Mouse (Mus musculus): ENCODE data around the gene Phf21a.

Phf21a gene

GRCm38 (mm10) chr2:92092817-92093216 lies at the start of gene Phf21a:
Gene Phf21a (plus strand): TSS chr2:92093117.
- DNase-seq (ENCODE audit: low spot score in 2 of 2): no peak

DNA sequence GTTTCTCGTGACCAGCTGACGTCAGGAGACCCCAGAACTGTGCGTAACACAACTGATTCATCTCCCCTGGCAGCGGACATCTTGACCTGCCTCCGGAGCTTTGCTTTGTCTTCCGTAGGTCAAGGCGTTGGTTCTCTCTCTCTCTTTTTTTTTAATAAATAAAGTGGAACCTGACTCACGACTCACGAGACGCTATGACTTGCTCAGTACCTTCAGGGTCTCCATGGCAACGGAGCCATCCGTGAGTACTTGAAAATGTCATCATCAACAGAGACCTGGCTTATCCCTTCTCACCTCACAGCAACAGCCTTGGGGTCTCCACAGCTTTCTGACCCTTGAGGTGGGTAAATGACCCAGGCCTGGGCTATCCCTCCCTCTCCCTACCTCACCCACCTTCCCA lies 49.6 kb upstream of the Phf21a start:
- DNase-seq (ENCODE audit: low spot score in 2 of 2): no peak

DNA sequence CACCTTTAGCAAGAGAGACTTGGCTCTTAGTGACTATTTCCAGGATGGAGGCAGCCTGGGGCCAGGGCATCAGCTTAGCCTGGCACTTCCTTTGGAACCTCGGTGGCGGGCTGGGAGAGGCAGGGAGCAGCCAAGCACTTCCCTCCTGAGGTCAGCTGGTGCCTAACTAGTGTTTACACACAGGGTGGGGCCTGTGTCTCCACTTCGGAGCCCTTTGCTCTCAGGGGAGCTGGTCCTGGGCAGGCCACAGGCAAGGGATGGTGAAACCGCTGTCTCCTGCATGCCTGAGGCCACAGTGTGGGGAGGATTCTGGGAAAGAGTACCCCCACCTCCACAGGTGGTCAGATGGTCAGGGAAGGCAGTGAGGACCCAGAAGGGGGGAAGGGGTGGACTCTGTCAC lies 45.3 kb upstream of the Phf21a start:
- DNase-seq (ENCODE audit: low spot score in 2 of 2): no peak

DNA sequence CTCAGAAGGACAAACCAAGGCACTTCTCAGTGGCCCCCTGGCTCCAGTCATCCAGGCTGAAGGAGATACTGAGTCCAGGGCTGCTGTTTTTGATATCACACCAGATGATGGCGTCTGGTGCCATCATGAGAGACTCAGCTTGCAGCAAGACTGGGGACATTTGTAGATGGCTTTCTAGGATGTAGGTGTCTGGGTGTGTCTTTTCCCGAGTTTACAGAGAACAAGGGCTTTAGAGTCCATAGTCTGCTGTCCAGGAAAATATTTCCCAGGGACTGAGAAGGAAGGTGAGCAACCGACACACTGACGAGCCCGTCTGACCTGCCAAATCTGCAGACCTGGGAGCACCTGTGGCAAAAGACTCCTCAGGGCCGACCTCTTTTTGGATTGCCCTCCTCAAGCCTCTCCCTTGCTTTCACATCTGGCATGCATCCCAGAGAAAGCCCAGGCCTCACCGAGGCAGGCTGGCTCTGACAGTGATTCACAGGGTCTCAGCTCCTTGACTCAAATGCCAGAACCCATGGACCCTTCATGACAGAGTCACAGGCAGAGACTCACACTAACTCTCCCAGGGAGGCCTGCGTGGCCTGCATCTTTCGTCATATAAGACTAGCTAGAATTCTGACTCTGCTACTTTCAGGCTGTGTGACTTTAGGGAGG lies 44.8 kb upstream of the Phf21a start:
- no peak for DNase-seq (ENCODE audit: low spot score in 2 of 2)

DNA sequence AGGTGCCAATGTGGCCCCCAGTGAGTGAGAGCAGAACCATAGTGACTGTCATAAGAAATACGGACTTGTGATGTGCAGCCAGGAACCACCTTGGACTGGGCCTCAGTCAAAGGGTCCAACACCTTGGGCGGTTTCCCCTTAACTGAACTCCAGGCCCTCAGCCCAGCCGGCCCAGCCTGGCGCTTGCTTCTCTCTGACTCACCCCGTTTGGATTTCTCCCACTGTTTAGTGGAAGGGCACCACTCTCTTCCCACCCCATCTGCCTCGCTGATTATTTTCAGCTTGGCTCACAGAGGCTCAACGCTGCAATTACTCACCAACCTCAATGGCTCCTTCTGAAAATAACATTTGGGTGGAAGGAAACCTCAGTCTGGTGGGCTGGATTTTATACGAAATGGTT lies 40.7 kb upstream of the Phf21a start:
- peak; percentile 32 to 39 for DNase-seq (ENCODE audit: low spot score in 2 of 2)

DNA sequence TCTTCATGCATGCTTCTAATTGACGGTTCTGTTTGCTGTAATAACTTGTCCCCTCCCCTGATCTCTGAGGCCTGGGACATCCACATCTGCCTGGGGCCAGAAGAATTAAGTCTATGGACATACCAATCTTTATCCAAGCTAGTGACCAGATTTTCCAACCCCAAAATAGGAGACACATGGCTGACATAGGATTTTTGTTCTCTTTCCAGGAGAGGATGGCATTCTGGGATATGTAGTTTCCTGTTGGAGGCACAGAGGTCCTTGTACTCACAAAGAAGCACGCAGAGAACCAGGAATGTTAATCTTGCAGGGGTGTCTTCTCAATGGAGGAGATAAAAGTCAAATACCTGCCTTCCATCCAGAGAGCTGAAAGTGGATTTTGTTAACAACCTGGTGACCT lies 40.2 kb upstream of the Phf21a start:
- DNase-seq (ENCODE audit: low spot score in 2 of 2): no peak

GRCm38 (mm10) chr2:92055101-92055813 lies 37.7 kb upstream of the Phf21a start:
- peak; percentile 86 to 92 for DNase-seq (ENCODE audit: low spot score in 2 of 2)

GRCm38 (mm10) chr2:92055831-92056236 lies 37.1 kb upstream of the Phf21a start:
- DNase-seq (ENCODE audit: low spot score in 2 of 2): peak; percentile 48 to 55

- DNase-seq (ENCODE audit: low spot score in 2 of 2): no peak
Observed at GRCm38 (mm10) chr2:92056760-92057159, 36.2 kb upstream of the Phf21a start.

DNA sequence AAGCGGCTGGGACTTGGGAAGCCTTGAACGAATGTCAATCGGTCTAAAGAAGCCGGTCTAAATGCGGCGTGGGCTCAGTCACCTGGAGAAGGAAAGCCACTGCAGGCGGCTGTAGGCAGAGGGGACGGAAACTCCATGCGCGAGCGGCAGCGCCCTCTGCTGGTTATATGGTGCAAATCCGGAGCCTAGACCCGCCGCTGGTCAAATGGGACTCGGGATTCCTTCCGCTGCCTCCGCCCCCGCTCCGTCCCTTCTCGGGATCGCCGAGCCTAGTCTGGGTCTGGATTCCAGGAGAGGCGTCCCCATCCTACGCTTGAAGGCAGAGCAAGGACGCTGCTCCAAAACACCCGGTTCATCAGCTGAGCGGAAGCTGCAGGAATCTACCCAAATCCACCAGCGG lies 34.4 kb upstream of the Phf21a start:
- DNase-seq (ENCODE audit: low spot score in 2 of 2): peak; percentile 84 to 92

GRCm38 (mm10) chr2:92058936-92059335 lies 34.0 kb upstream of the Phf21a start:
- no peak for DNase-seq (ENCODE audit: low spot score in 2 of 2)

DNA sequence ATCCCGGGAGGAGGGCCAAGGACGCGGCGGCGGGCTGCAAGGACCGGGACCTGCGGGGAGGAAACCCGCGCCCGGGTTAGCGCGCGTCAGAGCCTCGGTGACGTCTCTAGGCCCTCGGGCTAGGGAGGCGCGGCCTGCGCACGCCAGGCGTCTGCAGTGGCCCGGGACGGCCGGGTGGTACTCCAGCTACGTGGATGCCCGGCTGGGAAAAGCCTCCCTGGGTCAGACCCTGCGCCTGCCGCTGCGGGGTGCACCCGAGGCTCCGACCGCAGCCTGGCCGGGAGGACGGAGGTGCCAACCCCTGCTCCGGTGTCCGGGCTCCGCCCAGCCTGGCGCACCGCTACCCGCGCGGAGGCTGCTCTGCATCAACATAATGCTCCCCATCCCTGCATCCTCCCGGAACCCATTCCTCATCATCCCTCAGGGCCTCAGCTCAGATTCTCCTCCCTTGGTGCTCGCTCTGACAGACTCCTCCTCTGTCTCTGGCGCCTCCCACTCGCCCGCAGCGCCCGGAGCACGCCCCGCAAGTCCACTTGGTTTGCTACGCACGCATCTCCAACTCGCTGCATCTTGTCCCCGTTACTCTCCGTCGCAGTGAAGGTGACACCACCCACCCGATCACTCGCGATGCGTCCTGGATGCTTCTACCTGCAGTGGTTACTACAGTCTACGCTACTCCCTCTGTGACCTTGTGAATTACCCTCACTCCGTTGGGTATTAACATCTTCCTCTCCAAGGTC lies 33.3 kb upstream of the Phf21a start:
- DNase-seq (ENCODE audit: low spot score in 2 of 2): peak; percentile 18 to 39

DNA sequence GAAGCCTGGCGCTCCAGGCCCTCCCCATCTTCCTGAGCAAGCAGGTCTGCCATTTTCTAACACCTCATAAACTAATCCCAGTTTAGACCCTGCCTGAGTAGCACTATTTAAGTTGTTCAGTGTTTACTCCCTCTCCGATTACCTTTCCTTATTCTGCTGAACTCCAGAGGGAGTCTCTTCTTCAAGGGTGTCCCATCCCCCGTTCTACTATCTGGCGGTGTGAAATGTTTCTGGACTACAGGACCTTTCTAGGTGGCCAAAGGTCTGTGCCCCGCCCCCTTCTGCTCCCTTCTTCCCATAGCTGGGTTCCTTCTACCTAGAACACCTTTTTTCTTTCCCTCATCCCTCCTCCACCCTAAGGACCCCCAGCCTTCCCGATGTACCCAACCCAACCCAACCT lies 32.6 kb upstream of the Phf21a start:
- no peak for DNase-seq (ENCODE audit: low spot score in 2 of 2)

DNA sequence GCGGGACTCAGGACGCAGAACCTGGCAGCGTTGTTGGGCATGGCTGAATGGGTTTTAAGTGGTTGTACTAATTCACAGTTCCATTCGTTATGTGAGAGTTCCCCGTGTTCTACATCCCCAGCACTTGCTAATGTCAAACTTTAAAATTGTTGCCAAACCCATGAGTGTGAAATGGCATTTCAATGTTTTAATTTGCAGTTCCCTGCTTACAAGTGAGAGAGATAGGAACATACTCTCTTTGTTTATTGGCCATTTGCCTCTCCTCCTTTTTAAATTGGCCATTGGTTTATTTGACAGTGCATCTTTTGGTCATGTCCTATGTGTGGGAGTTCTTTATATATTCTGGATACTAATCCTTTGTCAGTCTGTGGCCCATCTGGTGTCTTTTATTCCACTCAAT lies 31.6 kb upstream of the Phf21a start:
- DNase-seq (ENCODE audit: low spot score in 2 of 2): no peak

GRCm38 (mm10) chr2:92063106-92063505 lies 29.8 kb upstream of the Phf21a start:
- DNase-seq (ENCODE audit: low spot score in 2 of 2): no peak

- no peak for DNase-seq (ENCODE audit: low spot score in 2 of 2)
Observed at GRCm38 (mm10) chr2:92065269-92065888, 27.5 kb upstream of the Phf21a start.

GRCm38 (mm10) chr2:92065938-92066337 lies 27.0 kb upstream of the Phf21a start:
- no peak for DNase-seq (ENCODE audit: low spot score in 2 of 2)

- DNase-seq (ENCODE audit: low spot score in 2 of 2): no peak
Observed at GRCm38 (mm10) chr2:92066899-92067298, 26.0 kb upstream of the Phf21a start.

GRCm38 (mm10) chr2:92067600-92067999 lies 25.3 kb upstream of the Phf21a start:
- no peak for DNase-seq (ENCODE audit: low spot score in 2 of 2)

- no peak for DNase-seq (ENCODE audit: low spot score in 2 of 2)
Observed at GRCm38 (mm10) chr2:92069630-92070029, 23.3 kb upstream of the Phf21a start.

DNA sequence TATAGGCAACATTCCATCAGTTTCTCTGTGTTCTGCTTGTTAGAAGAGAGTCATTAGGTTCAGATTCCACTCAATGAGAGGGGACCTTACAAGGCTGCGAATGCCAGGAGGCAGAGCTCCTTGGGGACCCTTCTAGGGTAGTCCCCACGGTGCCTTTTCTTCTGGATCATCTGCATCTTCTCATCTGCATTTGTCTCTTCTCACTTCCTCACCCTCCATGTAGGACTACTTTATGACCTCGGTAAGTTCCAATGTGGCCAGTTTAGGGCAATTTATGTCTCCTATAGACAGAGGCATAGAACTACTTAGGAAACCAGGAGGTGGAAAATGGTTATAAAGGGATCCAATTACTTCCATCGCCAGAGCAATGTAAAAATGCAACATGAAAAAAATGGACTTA lies 21.8 kb upstream of the Phf21a start:
- DNase-seq (ENCODE audit: low spot score in 2 of 2): no peak

DNA sequence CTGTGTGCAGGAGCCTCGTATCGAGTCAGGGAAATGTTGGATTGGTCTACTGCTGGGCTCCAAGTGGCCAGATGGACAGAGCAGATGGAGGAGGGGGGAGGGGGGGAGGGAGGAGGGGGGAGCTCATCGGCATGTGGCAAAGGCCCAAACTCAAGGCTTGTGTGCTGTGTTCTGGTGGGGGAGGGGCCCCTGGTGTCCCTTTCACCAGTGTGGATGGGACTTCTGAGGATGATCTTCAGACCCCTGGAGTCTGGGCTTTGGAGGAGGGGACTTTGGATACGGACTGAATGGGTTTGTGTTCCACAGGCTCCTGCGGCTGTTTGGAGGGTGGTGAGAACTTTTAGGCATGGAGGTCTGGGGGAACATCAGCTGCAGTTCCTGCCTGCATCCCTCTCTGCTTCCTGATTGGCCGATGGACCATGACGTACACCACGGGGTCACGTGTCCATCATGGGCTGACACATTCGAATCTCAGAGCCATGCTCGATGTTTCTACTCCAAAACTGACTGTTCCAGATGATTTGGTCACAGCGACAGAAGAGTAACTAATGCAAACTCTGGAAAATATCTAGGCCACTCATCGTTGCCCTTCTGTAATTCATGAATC lies 16.7 kb upstream of the Phf21a start:
- DNase-seq (ENCODE audit: low spot score in 2 of 2): no peak
